Mouse (Mus musculus) intestine, postnatal 0 days (tissue): Measurements from ENCODE around the gene Chrnb1. TPM values are rescaled to one million over a fixed set of nuclear protein-coding genes. Genes with fewer than 3 reads are reported as not detected.

Experiments used
- ATAC-seq: fragments of 200-750 bp; cut with Nextera tagmentation; 2 replicates; pipeline ENCODE4 v1.8.0; 2017; ENCODE audit warnings: mild to moderate bottlenecking, moderate TSS enrichment, moderate library complexity
- H3K27ac ChIP-seq: fragments of 300-500 bp; sonication (generic); 2 replicates; pipeline ENCODE4 v1.5.1; 2014; ENCODE audit warnings: mild to moderate bottlenecking, low read depth, low read length, moderate library complexity
- H3K27me3 ChIP-seq: fragments of 300-500 bp; sonication (generic); replicated peaks from 2 replicates; pipeline ENCODE4 v1.6.1; 2014; ENCODE audit warnings: low read length, mixed read lengths; ENCODE audit not compliant: control insufficient read depth, insufficient read depth
- H3K36me3 ChIP-seq: fragments of 300-500 bp; sonication (generic); 2 replicates; pipeline ENCODE4 v1.6.1; 2014; ENCODE audit warnings: mild to moderate bottlenecking, moderate library complexity; ENCODE audit not compliant: control insufficient read depth, insufficient read depth
- H3K4me1 ChIP-seq: fragments of 300-500 bp; sonication (generic); replicated peaks from 2 replicates; pipeline ENCODE4 v1.6.1; 2014; ENCODE audit warnings: antibody characterized with exemption, low read length, mixed read lengths; ENCODE audit not compliant: control insufficient read depth, insufficient read depth
- H3K4me2 ChIP-seq: fragments of 300-500 bp; sonication (generic); replicated peaks from 2 replicates; pipeline ENCODE4 v1.6.1; 2014; ENCODE audit warnings: low read depth, mild to moderate bottlenecking, moderate library complexity
- H3K4me3 ChIP-seq: fragments of 300-500 bp; sonication (generic); 2 replicates; pipeline ENCODE4 v1.5.1; 2014; ENCODE audit warnings: low read depth, low read length
- H3K9ac ChIP-seq: fragments of 300-500 bp; sonication (generic); 2 replicates; pipeline ENCODE4 v1.6.1; 2014; ENCODE audit warnings: mild to moderate bottlenecking, low read depth, low read length
- H3K9me3 ChIP-seq: fragments of 300-500 bp; sonication (generic); 2 replicates; pipeline ENCODE4 v1.6.1; 2016; ENCODE audit warnings: mixed run types; ENCODE audit not compliant: control insufficient read depth
- CTCF ChIP-seq: sonication (generic); IDR thresholded peaks from 2 replicates; pipeline ENCODE4 v1.5.1; 2016; ENCODE audit warnings: low read depth, mild to moderate bottlenecking, control low read depth, antibody characterized with exemption, moderate library complexity
- WGBS: fragments of 180-500 bp; shearing (Covaris S2); extraction: QIAGEN DNeasy Blood & Tissue Kit; methylation state at CpG from one replicate; pipeline ENCODE4 v1.1.7; 2014; 5-methylcytosine and 5-hydroxymethylcytosine counted together
- polyA plus RNA-seq: library from polyadenylated mRNA; unstranded; fragments of >200 nt; fragmentation: Nextera tagmentation; extraction: Ambion mirVana; gene quantifications from 2 replicates; pipeline ENCODE4 v1.2.1, GENCODE M21; 2015

The Chrnb1 gene
- polyA plus RNA-seq, 1 experiment from 2014 or later: 2.8 TPM

DNA sequence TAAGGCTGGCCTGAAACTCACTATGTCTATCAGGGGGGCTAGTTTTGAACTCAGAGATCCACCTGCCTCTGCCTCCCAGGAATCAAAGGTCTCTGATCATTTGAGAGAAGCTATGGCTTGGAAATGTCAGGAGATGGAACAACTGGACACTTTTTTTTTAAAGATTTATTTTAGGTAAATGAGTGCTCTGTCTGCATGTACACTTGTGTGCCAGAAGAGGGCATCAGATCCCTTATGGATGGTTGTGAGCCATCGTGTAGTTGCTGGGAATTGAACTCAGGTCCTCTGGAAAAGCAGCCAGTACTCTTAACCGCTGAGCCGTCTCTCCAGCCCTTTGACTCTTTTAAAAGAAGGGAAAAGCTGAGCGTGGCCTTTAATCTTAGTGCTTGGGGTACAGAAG lies 10.6 kb upstream of the Chrnb1 start:
- Histone ChIP-seq H3K9me3 (no peaks in the 10 kb centered on the region), H3K27ac (no peak overlapping the region), H3K27me3 (0 out of 2 replicates have a peak, but pooled peaks cover 2% of the 10 kb centered on the region), H3K9ac (no peak overlapping the region), H3K36me3 (no peaks in the 10 kb centered on the region), H3K4me1 (peaks cover 4% of the 10 kb centered on the region; the same call in 1 of the 2 replicates), H3K4me3 (no peak overlapping the region), H3K4me2 (no peak overlapping the region)
- WGBS: 83% methylated on average over 4 of the region's 4 CpGs
- TF ChIP-seq CTCF: peak; percentile 39
- ATAC-seq: no peak

DNA sequence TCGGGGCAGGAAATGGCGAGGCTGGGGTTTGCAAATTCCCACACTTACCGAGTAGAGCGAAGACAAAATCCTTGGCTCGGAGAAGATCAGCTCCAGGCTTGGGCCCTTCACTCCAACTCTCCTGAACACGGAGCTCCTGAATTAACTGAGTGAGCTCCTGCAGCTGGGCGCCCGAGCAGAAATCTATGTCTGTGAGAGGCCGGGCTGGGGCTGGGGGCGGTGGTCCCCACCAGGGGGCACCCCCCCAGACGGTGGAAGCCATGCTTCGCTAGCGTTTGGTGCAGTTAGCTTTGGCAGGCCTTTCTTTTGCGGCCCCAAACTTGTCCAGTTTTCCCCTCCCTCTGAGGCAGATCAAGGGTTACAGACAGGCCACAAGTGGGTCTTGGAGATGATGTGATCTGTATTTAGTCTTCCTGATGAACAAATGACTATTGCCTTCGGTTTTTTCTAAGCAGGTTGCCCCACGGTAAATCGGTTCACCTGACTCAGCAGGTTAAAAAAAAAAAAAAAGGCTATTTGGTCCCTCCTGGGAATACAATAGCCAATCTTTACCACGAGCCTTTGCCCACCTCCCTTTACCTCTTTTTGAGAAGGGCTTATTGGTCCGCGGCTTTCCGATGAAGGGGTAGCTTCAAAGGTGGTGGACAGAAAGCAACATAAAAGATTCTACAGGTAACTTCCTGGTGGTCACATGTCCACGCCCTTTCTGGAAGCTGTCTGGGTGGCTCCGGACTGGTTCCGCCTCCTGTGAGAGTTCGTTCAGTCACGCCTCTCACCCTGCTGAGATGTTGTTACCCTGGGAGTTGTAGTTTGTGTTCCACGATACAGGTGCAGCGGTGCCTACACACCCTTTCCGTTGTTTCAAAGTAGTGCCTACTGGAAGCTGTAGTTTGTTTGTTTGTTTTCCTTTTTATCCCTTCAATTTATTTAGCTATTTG lies 9.5 kb upstream of the Chrnb1 start, which contains the start of gene Tmem102:
Gene Tmem102, minus strand, starts transcription at position 653 of the 938 bp plus-strand sequence.
- Histone ChIP-seq H3K4me3 (peak within 1 kb of the TSS; percentile 55), H3K4me1 (peaks cover 13% of the 10 kb centered on the region; the same call in 1 of the 2 replicates), H3K9ac (peak within 1 kb of the TSS; percentile 46), H3K27ac (peak within 1 kb of the TSS; percentile 55), H3K27me3 (peaks cover 12% of the 10 kb centered on the region; the same call in 1 of the 2 replicates), H3K9me3 (no peaks in the 10 kb centered on the region), H3K36me3 (no peaks in the 10 kb centered on the region), H3K4me2 (peak within 1 kb of the TSS; percentile 90)
- ATAC-seq: peak; percentile 64
- WGBS: 12% methylated on average over 29 of the region's 29 CpGs
- peak; percentile 24; the same call in 1 of the 2 replicates for TF ChIP-seq CTCF

DNA sequence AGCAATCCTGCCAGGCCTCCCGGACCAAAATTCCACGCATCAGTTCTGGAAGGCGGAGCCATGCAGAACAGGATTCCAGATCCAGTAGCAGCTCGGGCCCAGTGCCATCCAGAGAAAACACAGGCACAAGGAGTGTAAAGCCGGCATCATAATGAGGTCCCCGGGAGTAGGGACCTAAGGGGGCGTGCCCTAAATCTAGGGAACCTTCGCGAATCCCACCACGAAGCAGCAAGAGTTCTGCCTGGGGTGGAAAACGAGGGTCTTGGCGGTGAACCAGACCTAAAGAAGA lies 8.9 kb upstream of the Chrnb1 start:
- WGBS: 9% methylated on average over 12 of the region's 12 CpGs
- peak overlapping the region; percentile 55 for H3K27ac ChIP-seq
- ATAC-seq: no peak
- peak overlapping the region; percentile 38 for H3K9ac ChIP-seq
- H3K4me1 ChIP-seq: peaks cover 13% of the 10 kb centered on the region; the same call in 1 of the 2 replicates
- H3K27me3 ChIP-seq: peaks cover 13% of the 10 kb centered on the region; the same call in 1 of the 2 replicates
- peak overlapping the region; percentile 90 for H3K4me2 ChIP-seq
- H3K9me3 ChIP-seq: no peaks in the 10 kb centered on the region
- peak overlapping the region; percentile 55 for H3K4me3 ChIP-seq
- no peak for TF ChIP-seq CTCF
- H3K36me3 ChIP-seq: no peaks in the 10 kb centered on the region

DNA sequence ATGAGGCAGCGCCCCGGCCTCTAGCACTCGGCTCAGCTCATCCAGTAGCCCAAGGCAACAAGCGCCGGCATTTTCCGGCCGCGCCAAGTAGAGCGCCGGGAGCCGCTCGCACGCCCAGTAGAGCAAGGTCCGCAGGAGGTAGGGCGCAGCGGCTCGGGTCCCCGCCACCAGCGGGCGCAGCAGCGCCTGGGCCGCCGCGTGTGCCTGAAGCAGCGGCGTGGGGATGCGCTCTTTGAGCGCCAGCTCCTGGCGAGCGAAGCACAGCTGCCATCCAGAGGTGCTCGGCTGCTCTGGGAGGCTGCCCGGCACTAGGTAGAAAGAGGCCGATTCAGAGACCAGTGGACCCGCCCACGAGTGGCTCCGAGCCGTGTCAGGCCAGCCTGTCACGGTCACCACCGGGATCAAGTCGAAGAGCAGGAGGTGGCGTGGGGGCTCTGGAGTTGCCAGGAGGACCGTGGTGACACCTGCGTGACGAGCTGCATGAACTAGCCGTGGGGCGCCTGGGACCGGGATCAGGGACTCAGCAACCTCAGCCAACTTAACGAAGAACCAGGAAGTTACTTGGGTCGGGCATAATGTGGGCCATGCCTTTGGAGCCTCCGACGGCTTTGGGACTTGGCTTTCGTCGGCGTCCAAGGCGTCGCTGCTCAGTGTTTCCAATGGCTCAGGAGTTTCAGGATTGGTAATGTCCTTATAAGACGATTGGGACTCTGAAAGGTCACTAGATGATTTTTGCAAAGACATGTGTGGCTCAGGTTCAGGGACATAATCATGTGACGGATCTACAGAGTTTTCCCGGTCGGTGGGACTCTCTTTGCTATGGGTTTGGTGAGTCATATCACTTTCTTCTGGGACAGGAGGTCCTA lies 8.3 kb upstream of the Chrnb1 start:
- peak overlapping the region; percentile 90 for H3K4me2 ChIP-seq
- H3K4me1 ChIP-seq: peaks cover 13% of the 10 kb centered on the region; the same call in 1 of the 2 replicates
- peak overlapping the region; percentile 55 for H3K4me3 ChIP-seq
- peak; percentile 94 for TF ChIP-seq CTCF
- H3K36me3 ChIP-seq: no peaks in the 10 kb centered on the region
- WGBS: 1% methylated on average over 60 of the region's 60 CpGs
- ATAC-seq: peak; percentile 85
- H3K9ac ChIP-seq: peak overlapping the region; percentile 46
- H3K27me3 ChIP-seq: peaks cover 13% of the 10 kb centered on the region; the same call in 1 of the 2 replicates
- H3K9me3 ChIP-seq: no peaks in the 10 kb centered on the region
- peak overlapping the region; percentile 55 for H3K27ac ChIP-seq

DNA sequence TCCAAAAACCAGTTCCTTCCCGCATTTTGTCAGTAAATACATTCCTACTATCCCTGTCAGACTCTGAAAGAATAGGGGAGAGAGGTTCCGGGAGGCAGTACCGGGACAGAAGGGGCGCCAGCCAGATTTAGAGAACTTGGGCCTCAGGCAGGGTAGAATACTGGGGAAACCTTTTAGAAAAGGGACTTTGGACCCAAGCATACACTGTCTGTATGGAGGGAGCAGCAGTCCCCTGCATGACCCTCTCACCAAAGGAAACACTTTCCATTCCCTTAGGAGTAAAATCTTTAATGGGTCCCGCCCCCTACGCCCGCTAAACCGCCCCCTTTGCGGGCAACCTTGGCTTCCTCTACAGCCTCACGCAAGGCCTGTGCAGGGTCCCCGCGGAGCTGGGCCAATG lies 7.6 kb upstream of the Chrnb1 start:
- peaks cover 13% of the 10 kb centered on the region; the same call in 1 of the 2 replicates for H3K4me1 ChIP-seq

More for the DNA sequence above, 7.6 kb upstream of the Chrnb1 start:
- Histone ChIP-seq H3K27me3 (peaks cover 13% of the 10 kb centered on the region; the same call in 1 of the 2 replicates), H3K4me3 (peak overlapping the region; percentile 55), H3K4me2 (peak overlapping the region; percentile 90), H3K9ac (peak overlapping the region; percentile 46), H3K27ac (peak overlapping the region; percentile 55), H3K36me3 (no peaks in the 10 kb centered on the region), H3K9me3 (no peaks in the 10 kb centered on the region)
- TF ChIP-seq CTCF: no peak
- peak; percentile 39 for ATAC-seq
- WGBS: 2% methylated on average over 12 of the region's 12 CpGs
